Mouse (Mus musculus) layer of hippocampus, postnatal 25 days (tissue): ENCODE data around the gene Ezr. TPM values are rescaled to one million over a fixed set of nuclear protein-coding genes. Genes with fewer than 3 reads are reported as not detected.
A peak's percentile ranks its signal among the peaks of the same experiment; 100 is the strongest.

ENCODE experiments used
- DNase-seq, 2 experiments: peaks; one replicate each; pipeline ENCODE4 v3.0.0; 2022; ENCODE audit warnings: mixed read lengths in 2 of 2, low spot score in 1 of 2; ENCODE audit errors: extremely low spot score in 1 of 2
- total RNA-seq, 2 experiments: library from RNA; stranded (reverse); gene quantifications; 2 replicates each; pipeline ENCODE4 v1.2.3; 2021

The Ezr gene
- total RNA-seq, result 10 to 100 TPM; 48.4 to 48.7 TPM

GRCm38 (mm10) chr17:6782611-6783005 lies at the start of gene Ezr:
Gene Ezr (minus strand): TSS chr17:6782784.
- peak; percentile 58 to 59 for DNase-seq

DNA sequence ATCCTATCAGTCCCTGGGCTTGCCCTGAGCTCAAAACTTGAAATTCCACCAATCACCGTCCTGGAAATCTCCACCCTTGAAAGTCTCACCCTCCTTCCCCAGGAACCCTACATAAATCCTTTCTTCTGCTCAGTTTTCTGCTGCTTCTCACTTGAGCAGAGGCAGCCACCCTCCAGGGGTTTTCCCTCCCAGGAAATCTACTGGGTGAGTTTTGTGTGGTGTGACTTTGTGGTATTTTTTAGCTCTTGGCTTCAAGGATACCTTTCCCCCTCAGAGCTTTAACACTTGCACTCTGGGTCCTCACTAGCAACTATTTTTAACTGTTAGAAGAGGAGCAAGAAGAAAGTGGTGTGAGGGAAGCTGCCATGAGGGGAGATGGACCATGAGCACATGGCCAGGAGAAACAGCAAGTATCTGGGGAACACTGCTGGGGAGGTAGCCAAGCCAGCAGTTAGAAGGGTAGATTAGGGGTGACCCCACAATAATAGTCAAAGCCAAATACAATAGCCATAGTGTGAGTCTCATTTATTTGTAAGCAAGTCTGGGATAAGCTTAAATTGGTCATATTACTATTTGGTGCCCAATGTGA lies 47.5 kb upstream of the Ezr start:
- DNase-seq, result no peak

GRCm38 (mm10) chr17:6828531-6829150 lies 46.1 kb upstream of the Ezr start:
- no peak for DNase-seq

DNA sequence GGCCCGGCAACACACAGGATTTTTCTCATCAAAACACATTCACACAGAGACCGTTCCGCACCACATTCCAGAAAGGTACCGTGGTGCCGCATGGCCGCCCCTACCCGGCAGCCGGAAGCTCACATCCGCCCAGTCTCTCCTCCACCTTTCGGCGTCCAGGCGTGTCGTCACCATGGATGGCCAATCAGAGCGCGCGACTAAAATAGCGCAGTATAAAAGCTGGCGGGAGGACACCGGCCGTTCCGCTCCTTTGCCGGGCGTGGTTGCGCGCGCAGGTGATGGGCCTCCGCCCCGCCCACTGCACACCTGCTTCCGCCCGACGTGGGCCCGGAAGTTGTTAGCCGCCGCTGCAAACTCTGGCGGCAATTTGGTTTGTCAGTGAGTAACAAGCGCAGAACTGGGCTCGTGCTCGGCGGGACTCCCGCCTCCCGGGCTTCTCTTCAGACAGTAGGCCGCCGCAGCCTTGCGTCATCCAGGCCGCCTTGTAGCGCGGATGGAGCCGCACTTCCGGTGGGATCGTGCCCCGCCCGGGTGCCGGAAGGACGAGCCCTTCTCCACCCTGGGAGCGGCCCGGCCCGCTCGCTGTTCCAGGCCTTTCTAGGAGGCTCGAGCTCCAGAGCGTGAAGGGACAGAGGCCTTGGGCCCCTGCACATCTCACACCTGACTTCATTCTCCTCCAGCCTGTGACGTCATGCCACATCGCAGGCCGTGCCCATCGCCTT lies 45.3 kb upstream of the Ezr start:
- DNase-seq, result peak; percentile 78 to 81

GRCm38 (mm10) chr17:6827159-6827733 lies 44.7 kb upstream of the Ezr start:
- DNase-seq, result peak in 1 of 2 experiments; percentile 44

DNA sequence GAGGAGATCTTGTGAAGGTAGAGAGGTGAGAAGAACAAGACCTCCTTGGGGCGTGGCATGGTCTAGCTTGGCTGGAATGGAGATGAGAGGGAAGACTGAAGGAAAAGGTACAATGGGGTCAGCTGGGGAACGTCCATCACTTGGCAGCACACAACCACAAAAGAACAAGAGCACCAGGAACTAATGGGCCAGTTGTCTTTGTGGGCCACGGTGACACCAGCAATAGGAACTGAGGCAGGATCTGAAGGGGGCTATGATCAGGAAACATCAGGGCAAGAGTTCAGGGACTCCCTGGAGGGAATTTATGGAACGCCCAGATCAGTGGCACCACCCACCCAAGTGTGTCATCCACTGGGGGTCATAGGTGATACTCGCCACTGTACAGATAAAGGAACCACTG lies 34.2 kb upstream of the Ezr start:
- DNase-seq, result no peak

DNA sequence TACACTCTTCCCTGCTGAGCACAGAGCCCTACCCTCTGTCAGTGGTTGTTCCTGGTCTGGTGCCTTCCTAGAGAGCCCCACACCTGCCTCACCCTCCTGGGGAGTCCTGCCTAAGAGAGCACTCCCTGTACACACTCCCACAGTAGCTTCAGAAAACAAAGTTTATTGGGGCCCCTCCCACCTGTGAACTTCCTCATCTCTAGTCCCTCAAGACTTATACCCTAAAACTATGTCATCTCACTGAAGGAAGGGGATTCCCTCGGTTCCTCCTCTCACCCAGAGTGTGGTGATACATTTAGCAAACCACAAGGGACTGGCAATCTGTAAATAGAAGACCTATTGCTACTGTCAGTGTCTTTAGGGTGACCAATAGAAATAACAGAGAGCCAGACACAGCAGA lies 33.6 kb upstream of the Ezr start:
- no peak for DNase-seq

DNA sequence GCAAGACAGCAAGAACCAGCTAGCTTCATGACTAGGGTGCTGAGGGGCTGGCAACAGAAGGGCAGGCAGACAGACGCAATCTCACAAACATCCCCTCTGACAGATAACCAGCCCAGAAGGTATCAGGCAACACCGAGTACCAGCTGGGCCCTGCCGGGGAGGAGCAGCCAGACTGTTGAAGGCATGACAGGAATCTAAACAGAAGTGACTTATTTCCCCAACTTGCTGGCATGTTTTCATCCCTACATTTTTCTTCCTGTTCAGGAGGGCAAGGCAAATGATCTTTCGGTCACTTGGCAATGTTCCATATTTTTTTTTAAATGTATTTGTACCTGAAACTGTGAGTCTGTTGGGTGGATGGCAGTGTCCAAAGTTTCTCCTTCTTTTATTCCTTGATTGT lies 32.1 kb upstream of the Ezr start:
- DNase-seq, result no peak

GRCm38 (mm10) chr17:6812851-6813191 lies 30.2 kb upstream of the Ezr start:
- no peak for DNase-seq

DNA sequence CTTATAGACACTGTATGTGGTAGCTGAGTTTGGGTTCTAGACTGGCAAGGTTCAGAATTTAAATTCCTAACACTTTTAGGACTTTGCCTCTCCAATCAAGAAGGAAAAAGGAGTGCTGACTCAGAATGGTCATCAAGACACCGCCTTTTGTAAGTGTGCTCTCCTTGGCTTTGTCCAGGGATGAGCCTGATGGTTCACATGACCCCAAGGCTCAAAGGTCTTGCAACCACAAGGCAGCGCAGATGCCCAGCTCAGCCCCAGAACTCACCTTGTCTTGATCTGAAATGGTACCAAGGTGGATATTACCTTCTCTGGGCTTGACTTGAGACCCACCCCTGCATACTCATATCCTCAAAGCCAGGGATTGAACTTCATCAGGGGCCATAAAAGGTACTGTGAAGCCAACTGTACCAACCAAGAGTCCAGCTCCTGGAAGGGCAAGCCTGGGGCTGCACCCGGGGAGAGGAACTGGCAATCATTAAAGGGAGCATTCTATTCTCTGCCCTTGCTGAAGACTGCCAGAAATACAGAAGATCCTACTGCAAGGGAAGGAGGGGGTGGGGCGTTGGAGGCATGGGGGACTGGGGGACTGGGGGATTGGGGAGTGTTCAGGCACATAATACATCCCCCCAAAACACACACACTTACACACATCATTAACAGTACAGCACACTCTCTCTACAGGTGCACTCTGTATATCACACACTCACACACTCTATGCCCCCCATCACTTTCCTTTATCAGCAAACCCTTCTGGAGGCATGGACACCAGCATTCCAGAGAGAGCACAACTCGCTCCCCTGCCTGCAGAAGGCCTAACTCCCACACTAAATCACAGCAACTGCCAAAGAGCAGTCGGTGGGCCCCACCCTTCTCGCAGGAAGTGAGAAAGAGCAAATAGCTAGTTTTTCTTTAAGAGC lies 29.6 kb upstream of the Ezr start:
- no peak for DNase-seq

- DNase-seq, result no peak
These were observed 26.7 kb upstream of the Ezr start for GRCm38 (mm10) chr17:6809331-6809730.

DNA sequence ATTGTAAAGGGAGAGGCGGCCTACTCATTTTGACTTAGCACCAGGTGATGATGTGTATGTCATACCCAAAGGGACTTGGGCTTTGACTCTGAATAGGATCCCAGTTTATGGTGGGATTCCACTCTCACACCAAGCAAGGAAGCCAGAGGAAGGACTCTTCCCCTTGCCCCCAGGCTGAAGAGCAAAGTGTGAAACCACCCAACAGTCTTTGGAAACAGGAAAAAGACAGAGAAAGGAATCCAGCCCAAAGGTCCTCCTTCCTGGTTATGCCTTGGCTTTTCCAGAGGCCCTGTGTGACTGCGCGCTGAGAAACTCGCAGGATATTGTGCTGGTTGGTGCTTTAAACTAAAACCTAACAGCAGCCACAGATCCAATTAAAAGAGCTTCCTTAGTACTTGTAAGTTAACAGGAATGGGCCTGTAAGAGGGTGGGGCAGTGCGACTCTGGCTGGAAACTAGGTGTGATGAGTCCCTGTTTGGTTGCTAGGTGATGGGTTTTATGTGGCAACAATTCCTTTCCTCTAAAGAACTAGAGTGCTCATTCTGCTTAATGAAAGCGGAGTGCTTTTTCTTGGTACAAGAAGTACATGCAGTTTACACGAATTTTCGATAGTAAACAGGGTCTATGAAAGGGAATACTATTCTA lies 26.1 kb upstream of the Ezr start:
- no peak for DNase-seq

- no peak for DNase-seq
These were observed 25.4 kb upstream of the Ezr start for GRCm38 (mm10) chr17:6807827-6808520.

GRCm38 (mm10) chr17:6804853-6805543 lies 22.4 kb upstream of the Ezr start:
- DNase-seq, result no peak

DNA sequence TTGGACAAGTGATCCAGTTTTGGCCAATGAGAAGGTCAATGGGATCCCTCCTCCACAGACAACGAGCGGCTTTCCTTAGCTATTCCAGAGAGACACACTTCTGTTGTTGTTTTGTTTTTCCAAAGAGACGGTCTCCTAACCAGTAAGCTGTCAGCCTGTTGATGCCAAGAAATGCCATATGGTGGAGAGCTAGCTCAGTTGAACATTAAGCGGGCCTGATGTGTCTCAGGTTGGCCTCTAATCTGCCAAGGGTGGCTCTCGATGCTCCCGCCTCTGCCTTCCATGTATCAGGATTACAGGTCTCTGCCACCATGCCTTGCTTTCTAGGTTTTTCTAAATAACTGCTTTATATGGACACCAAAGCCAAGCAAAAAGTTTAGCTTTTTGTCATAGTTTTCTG lies 21.5 kb upstream of the Ezr start:
- no peak for DNase-seq

DNA sequence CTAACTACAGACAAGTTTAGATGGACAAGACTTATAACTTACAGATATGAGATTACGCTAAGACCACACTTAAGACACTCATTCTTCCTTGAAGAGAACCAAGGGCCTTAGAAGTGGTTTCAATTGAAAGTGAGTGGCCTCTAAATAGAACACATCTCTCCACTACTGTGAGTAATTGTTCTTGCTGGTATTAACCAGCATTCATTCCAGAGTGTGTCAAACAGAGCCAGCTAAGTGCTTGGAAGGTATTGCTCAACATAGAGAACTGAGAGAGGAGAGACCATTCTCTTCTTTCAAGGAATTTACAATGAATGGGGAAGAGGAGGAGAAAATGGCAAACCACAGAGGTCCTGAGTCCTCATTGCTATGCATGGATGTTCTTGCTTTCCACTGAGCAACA lies 21.0 kb upstream of the Ezr start:
- DNase-seq, result no peak

GRCm38 (mm10) chr17:6798392-6799061 lies 15.9 kb upstream of the Ezr start:
- no peak for DNase-seq

GRCm38 (mm10) chr17:6797471-6797870 lies 14.9 kb upstream of the Ezr start:
- no peak for DNase-seq
